Mouse (Mus musculus): Measurements from ENCODE around the gene Ghsr.

Ghsr gene

DNA sequence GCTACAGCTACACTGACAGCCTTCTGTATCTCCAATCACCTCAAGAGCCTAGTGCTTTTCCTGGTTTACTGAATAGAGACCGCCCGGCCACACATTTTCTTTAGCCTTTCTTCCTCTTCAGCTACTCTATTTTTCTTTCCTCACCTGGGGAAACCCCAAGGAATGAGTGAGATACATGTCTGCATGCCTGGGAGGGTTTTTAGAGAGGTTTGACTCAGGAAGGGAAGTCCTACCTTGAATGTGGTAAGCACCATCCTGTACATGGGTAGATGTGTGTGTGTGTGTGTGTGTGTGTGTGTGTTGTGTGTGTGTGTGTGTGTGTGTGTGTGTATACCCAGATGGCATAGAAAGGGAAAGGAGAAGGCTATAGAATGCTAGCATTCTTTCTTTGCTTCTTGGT lies 40.1 kb downstream of the Ghsr start:
- DNase-seq (ENCODE audit: low spot score), result no peak

DNA sequence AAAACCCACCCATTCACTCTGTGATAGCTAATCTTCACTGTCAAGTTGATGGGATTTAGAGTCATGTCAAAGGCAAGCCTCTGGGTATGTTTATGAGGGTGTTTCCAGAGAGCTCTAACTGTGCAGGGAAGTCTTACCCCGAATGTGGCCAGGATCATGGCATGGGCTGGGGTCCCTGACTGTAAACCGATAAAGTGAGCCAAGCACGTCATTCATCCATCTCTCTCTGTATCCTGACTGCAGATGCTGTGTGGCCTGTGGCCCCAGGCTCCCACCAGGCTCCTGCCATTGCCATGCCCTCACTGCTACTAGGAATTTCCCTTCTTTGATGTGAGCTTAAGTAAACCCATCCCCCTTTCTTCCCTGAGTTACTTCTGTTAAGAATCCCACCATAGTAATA lies 42.4 kb downstream of the Ghsr start:
- no peak for DNase-seq (ENCODE audit: low spot score)

DNA sequence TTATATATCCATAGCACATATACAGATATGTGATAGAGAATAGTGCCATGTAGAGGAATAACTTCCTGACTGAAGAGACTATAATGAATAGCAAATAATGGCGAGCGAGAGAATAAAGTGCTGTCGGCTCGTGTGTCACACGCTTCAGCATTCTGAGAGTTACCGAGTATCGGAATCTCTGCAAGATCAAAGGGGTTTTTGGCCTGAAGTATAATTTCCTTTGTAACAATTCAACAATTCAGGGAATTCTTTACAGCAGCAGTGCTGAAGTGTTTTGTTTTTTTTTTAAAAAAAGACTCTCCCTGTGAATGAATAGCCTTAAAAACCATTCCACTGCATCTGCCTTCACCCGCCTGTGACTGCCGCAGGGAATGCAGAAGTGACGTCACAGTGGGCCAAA lies 45.6 kb downstream of the Ghsr start:
- no peak for DNase-seq (ENCODE audit: low spot score)

DNA sequence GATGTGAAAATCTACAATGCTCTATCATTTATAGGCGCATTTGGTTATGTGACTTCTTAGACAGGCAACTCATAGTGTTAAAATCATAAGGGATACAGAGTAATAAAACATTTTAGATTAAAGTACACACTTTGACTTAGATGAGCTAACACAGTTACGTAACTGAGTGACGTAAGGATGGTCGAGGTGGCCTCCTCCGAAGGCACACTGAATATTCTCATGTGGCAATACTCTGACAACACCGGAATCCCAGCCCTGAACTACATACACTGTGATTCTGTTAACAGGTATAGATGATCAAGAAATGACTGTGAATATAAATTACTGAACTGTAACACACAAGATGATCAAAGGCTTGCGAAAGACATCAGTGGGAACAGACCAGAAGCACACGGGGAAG lies 47.5 kb downstream of the Ghsr start:
- no peak for DNase-seq (ENCODE audit: low spot score)

DNA sequence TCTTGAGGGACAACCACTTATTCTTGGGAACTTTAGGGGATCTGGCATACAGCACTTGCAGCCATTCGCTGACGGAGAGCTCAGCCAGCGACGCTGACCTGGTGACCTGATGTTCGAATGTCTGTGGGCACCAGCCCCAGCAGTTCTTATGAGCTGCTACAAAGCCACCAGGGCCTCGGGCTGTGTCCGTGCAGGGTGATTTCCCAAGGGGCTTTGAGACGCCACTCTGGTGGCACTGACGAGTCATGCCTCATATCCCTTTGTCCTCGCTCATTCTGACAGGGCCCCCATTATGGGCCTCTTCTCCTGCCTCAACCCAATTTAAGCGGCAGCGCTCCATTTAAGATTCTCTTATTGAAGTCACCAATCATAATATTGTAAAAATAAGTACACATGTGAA lies 50.8 kb downstream of the Ghsr start:
- DNase-seq (ENCODE audit: low spot score), result no peak

DNA sequence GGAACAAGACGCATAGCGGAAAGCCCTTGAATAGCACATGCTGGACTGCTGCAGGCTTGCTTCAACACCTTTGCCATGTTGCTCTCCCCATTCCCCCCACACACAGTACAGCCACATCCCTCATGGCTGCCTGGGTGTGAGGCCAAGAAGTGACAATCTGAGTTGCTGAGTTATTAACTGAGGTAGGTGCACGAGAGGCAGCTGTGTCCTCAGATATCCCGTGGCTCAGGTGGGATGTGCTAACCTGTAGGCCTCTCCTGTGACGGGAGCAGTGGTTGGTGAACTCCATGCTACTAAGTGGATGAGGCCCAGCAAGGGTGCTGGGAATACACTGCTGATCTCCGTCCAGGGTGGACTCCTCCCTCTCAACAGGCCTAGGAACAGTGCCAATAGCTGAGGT lies 51.4 kb downstream of the Ghsr start:
- no peak for DNase-seq (ENCODE audit: low spot score)

DNA sequence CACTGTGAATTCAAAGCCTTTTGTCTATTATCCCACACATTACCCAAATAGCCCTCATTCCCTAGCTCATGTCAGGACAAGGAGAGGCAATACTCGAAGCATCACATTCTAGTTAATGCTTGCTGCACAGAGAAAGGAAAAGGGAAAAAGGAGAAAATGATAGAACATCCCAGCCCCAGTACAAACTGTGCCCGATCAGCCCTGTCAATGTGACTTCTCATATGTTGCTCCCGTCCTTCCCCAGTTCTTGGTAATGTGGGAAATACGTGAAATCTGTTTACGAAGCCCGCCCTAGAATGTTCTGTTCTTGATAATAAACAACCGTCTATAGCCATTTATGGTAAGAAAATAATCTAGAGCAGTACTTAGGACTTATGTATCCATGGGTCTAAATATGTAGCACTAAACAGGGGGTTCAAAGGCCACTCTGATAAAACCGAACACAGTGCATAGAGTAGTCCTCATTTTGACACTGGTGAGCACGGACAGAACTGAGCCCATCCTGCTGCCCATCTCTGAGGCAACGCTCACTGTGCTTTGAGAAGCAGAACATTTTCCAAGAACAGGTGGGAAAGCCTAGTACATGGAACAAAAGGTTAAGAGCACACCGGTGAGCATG lies 53.0 kb downstream of the Ghsr start:
- DNase-seq (ENCODE audit: low spot score), result no peak

DNA sequence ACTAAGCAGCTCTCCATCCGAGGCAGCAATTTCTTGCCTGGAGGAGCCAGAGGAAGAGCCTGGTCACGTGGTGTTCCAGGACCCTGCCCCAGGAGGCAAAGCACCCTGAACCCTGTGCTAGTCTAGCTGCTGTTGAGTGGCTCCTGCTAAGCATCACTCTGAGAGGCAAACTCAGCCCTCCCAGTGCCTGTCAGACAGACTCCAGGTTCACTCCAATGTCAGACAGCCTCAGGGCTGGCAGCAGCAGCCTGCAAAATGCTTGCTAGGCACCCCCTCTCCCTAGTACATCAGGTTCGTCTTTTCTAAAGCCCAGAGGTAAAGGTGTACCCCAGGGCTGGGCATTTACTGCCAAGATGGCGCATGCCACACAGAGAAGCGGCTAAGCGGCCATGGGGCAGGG lies 56.3 kb downstream of the Ghsr start:
- DNase-seq (ENCODE audit: low spot score), result no peak

Measured in urinary bladder, postnatal 14 days (tissue).